Mouse (Mus musculus) limb, embryonic 15.5 days (tissue): ENCODE measurements around the gene Cmah. TPM values are rescaled to one million over a fixed set of nuclear protein-coding genes. Genes with fewer than 3 reads are reported as not detected.

Experiments used
- ATAC-seq: fragments of 200-750 bp; cut with Nextera tagmentation; 2 replicates; pipeline ENCODE4 v1.8.0; 2017; ENCODE audit warnings: low read depth, moderate TSS enrichment; ENCODE audit not compliant: insufficient number of reproducible peaks, low FRiP score, low TSS enrichment
- H3K27ac ChIP-seq: fragments of 300-500 bp; sonication (generic); 2 replicates; pipeline ENCODE4 v1.5.1; 2015; ENCODE audit warnings: moderate library complexity, mild to moderate bottlenecking, inconsistent platforms
- H3K27me3 ChIP-seq: fragments of 300-500 bp; sonication (generic); 2 replicates; pipeline ENCODE4 v1.6.1; 2015; ENCODE audit warnings: inconsistent platforms
- H3K36me3 ChIP-seq: fragments of 300-500 bp; sonication (generic); 2 replicates; pipeline ENCODE4 v1.6.1; 2015; ENCODE audit warnings: inconsistent platforms
- H3K4me1 ChIP-seq: fragments of 300-500 bp; sonication (generic); 2 replicates; pipeline ENCODE4 v1.6.1; 2015; ENCODE audit warnings: inconsistent platforms
- H3K4me2 ChIP-seq: fragments of 300-500 bp; sonication (generic); 2 replicates; pipeline ENCODE4 v1.6.1; 2015; ENCODE audit warnings: mild to moderate bottlenecking, inconsistent platforms
- H3K4me3 ChIP-seq: fragments of 300-500 bp; sonication (generic); 2 replicates; pipeline ENCODE4 v1.5.1; 2015; ENCODE audit warnings: mild to moderate bottlenecking, inconsistent platforms
- H3K9ac ChIP-seq: fragments of 300-500 bp; sonication (generic); 2 replicates; pipeline ENCODE4 v1.6.1; 2015; ENCODE audit warnings: inconsistent platforms
- H3K9me3 ChIP-seq: fragments of 300-500 bp; sonication (generic); 2 replicates; pipeline ENCODE4 v1.6.1; 2016; ENCODE audit warnings: inconsistent platforms
- WGBS: fragments of 180-500 bp; shearing (Covaris S2); methylation state at CpG from one replicate; pipeline ENCODE4 v1.1.7; 2015; 5-methylcytosine and 5-hydroxymethylcytosine counted together
- polyA plus RNA-seq: library from polyadenylated mRNA; unstranded; fragments of >200 nt; fragmentation: Nextera tagmentation; extraction: Ambion mirVana; gene quantifications from 2 replicates; pipeline ENCODE4 v1.2.1, GENCODE M21; 2015

Cmah gene
- polyA plus RNA-seq, 1 experiment from 2014 or later, result 0.63 TPM

DNA sequence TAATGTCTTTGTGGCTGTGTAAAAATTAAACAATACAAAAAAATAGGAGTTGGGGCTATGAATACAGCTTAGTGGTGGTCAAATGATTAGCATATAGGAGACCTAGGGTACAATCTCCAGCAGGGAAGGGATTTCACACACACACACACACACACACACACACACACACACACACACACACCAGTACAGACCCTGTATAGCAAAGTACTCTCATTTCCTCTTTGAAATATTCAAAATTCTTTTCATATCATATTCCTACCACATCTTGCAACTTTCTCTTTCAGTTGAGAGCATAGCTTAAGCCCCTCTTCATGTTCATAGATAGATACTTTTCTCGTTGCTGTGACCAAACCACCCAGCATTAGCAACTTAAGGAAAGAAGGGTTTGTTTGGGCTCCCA lies 181.7 kb downstream of the Cmah start:
- H3K36me3 ChIP-seq, result no peaks in the 10 kb centered on the region
- H3K27me3 ChIP-seq, result no peaks in the 10 kb centered on the region
- no peaks in the 10 kb centered on the region for H3K9me3 ChIP-seq
- no peak overlapping the region for H3K4me3 ChIP-seq
- H3K4me2 ChIP-seq, result no peak overlapping the region
- H3K4me1 ChIP-seq, result no peaks in the 10 kb centered on the region
- no peak overlapping the region for H3K27ac ChIP-seq
- no peak for ATAC-seq
- no peak overlapping the region for H3K9ac ChIP-seq
- WGBS, result 62% methylated on average over 1 of the region's 1 CpGs

GRCm38 (mm10) chr13:24511367-24511766 lies 184.2 kb downstream of the Cmah start:
- Histone ChIP-seq H3K4me3 (no peak overlapping the region), H3K27ac (no peak overlapping the region), H3K4me1 (no peaks in the 10 kb centered on the region), H3K36me3 (no peaks in the 10 kb centered on the region), H3K9me3 (no peaks in the 10 kb centered on the region), H3K4me2 (no peak overlapping the region), H3K9ac (no peak overlapping the region), H3K27me3 (no peaks in the 10 kb centered on the region)
- ATAC-seq, result no peak
- 76% methylated on average over 1 of the region's 1 CpGs for WGBS

DNA sequence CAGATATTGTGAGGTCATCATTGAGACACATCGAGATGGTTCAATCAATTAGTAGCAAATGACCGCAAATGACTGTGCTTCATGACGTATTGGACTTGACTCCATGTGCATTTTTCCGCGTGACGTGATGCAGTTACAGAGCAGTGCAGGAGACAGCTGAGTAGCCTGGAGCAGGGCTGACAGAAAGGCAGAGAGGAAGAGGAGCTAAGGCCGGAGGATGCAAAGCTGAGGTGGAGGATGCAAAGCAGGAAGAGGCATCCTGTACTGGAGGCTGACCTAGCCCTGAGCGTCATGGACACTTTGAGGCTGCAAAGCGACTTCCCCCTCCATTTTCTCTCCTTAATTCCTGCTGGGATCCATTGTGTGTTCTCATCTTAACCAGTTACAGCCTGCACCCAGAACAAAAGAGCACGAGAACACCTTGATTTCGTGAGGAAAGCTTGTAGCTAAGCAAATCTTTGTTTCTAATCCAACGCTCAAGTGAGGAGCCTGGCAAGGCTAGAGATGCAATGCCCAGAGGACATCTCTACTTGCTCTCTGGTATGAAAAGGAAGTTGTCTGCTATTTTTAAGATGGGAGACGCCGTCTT lies 184.8 kb downstream of the Cmah start:
- no peak overlapping the region for H3K4me3 ChIP-seq
- ATAC-seq, result no peak
- no peak overlapping the region for H3K4me2 ChIP-seq
- H3K4me1 ChIP-seq, result no peaks in the 10 kb centered on the region
- no peak overlapping the region for H3K9ac ChIP-seq
- WGBS, result 80% methylated on average over 14 of the region's 14 CpGs
- no peak overlapping the region for H3K27ac ChIP-seq
- no peaks in the 10 kb centered on the region for H3K36me3 ChIP-seq
- no peaks in the 10 kb centered on the region for H3K9me3 ChIP-seq
- H3K27me3 ChIP-seq, result no peaks in the 10 kb centered on the region

DNA sequence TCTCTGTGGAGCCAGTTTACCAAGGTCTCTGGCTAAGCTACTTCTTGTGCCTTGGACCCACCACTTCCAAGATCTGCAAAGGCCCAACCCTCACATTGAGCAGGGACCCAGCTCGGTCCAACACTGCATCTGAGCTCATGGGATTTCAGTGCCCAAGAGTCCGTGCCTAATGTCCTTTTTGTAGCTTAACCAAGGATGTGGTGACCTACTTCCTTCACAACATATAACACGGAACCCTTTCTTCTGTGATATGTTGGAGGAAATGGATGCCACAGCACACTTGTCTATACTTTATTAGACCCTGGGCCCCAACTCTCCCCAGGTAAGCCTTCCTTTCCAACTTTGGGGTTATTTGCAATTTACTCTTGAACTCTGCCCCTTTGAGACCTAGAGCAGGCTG lies 186.5 kb downstream of the Cmah start:
- Histone ChIP-seq H3K4me3 (no peak overlapping the region), H3K9ac (no peak overlapping the region), H3K36me3 (no peaks in the 10 kb centered on the region), H3K27ac (no peak overlapping the region), H3K4me2 (no peak overlapping the region), H3K27me3 (no peaks in the 10 kb centered on the region), H3K4me1 (no peaks in the 10 kb centered on the region), H3K9me3 (no peaks in the 10 kb centered on the region)
- ATAC-seq, result no peak
- 85% methylated on average over 3 of the region's 3 CpGs for WGBS

DNA sequence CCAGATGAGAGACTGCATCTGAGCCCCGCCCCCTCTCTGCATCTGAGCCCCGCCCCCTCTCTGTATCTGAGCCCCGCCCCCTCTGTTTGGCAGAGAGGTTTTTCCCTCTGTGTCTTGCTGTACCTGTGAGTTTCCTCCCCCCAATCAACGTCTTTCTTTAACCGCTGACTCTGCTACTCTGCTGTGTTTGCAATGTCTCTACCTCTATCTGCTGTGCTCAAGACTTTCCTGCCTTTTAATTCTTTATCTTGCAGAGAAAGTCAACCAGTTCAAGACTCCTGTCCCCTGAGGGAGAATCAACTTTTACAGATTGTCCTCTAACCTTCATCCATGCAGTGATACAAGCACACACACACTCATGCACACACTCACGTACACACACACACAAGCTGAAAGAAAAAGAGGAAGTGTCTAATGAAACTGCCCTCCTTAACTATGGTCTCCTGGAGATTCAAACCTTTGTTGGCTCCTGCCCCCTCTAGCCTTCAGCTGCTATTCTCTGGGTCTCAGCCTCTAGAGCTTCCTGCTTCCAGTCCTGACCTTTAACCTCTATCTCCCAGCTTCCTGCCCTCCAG lies 188.0 kb downstream of the Cmah start:
- no peak for ATAC-seq
- Histone ChIP-seq H3K27ac (no peak overlapping the region), H3K9me3 (no peaks in the 10 kb centered on the region), H3K27me3 (no peaks in the 10 kb centered on the region), H3K4me3 (no peak overlapping the region), H3K36me3 (no peaks in the 10 kb centered on the region), H3K9ac (no peak overlapping the region), H3K4me1 (no peaks in the 10 kb centered on the region), H3K4me2 (no peak overlapping the region)
- WGBS, result 38% methylated on average over 6 of the region's 6 CpGs

- H3K27me3 ChIP-seq, result no peaks in the 10 kb centered on the region
- H3K4me1 ChIP-seq, result peaks cover 10% of the 10 kb centered on the region
- H3K36me3 ChIP-seq, result no peaks in the 10 kb centered on the region
- no peak for ATAC-seq
- no peak overlapping the region for H3K4me2 ChIP-seq
- no peaks in the 10 kb centered on the region for H3K9me3 ChIP-seq
- WGBS, result 66% methylated on average over 2 of the region's 2 CpGs
- no peak overlapping the region for H3K4me3 ChIP-seq
- H3K27ac ChIP-seq, result no peak overlapping the region
- no peak overlapping the region for H3K9ac ChIP-seq
Observed at GRCm38 (mm10) chr13:24517757-24518156, 190.6 kb downstream of the Cmah start.

- Histone ChIP-seq H3K9ac (no peak overlapping the region), H3K4me1 (peaks cover 10% of the 10 kb centered on the region), H3K4me2 (no peak overlapping the region), H3K36me3 (no peaks in the 10 kb centered on the region), H3K4me3 (no peak overlapping the region), H3K9me3 (no peaks in the 10 kb centered on the region), H3K27ac (no peak overlapping the region), H3K27me3 (no peaks in the 10 kb centered on the region)
- WGBS, result 40% methylated on average over 6 of the region's 6 CpGs
- no peak for ATAC-seq
Observed at GRCm38 (mm10) chr13:24518887-24519286, 191.7 kb downstream of the Cmah start.

DNA sequence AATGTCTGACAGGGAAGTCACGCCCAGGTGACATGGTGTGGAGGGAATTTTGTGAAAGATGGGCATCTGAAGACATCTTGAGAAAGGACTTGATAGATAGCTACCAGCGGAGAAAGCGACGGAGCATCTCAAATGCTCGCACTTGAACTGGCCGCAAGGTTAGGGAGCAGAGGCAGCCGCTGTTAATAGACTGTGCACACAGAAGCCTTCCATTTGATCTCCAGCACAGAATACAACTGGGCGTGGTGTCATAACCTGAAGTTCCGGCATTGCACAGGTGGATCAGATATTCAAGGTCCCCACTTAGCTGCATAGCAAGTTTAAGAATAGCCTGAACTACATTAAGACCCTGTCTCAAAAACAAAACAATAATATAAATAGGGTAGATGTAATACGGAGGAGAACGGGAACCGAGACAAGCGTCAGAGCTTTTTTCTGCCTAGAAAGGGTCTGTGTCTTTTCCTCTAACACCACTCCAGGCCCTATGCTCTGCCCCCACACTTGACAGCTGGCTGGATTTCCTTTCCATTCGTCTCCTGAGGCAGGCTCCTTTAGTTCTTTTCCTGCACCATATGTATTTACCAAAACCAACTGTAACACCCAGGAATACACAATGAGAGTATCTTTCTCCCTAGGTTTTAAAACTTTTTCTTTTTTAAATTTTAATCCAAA lies 192.9 kb downstream of the Cmah start:
- WGBS, result 69% methylated on average over 14 of the region's 14 CpGs
- peaks cover 10% of the 10 kb centered on the region for H3K4me1 ChIP-seq
- H3K36me3 ChIP-seq, result no peaks in the 10 kb centered on the region
- H3K4me2 ChIP-seq, result no peak overlapping the region
- H3K27me3 ChIP-seq, result no peaks in the 10 kb centered on the region
- no peak overlapping the region for H3K27ac ChIP-seq
- no peak overlapping the region for H3K9ac ChIP-seq
- no peak for ATAC-seq
- no peak overlapping the region for H3K4me3 ChIP-seq
- no peaks in the 10 kb centered on the region for H3K9me3 ChIP-seq

GRCm38 (mm10) chr13:24520796-24521195 lies 193.6 kb downstream of the Cmah start:
- peaks cover 10% of the 10 kb centered on the region for H3K4me1 ChIP-seq
- no peak for ATAC-seq
- no peak overlapping the region for H3K27ac ChIP-seq
- H3K4me2 ChIP-seq, result no peak overlapping the region; the same call in 1 of the 2 replicates
- H3K36me3 ChIP-seq, result no peaks in the 10 kb centered on the region
- WGBS, result 65% methylated on average over 10 of the region's 10 CpGs
- no peaks in the 10 kb centered on the region for H3K27me3 ChIP-seq
- H3K9me3 ChIP-seq, result no peaks in the 10 kb centered on the region
- no peak overlapping the region for H3K4me3 ChIP-seq
- no peak overlapping the region for H3K9ac ChIP-seq

DNA sequence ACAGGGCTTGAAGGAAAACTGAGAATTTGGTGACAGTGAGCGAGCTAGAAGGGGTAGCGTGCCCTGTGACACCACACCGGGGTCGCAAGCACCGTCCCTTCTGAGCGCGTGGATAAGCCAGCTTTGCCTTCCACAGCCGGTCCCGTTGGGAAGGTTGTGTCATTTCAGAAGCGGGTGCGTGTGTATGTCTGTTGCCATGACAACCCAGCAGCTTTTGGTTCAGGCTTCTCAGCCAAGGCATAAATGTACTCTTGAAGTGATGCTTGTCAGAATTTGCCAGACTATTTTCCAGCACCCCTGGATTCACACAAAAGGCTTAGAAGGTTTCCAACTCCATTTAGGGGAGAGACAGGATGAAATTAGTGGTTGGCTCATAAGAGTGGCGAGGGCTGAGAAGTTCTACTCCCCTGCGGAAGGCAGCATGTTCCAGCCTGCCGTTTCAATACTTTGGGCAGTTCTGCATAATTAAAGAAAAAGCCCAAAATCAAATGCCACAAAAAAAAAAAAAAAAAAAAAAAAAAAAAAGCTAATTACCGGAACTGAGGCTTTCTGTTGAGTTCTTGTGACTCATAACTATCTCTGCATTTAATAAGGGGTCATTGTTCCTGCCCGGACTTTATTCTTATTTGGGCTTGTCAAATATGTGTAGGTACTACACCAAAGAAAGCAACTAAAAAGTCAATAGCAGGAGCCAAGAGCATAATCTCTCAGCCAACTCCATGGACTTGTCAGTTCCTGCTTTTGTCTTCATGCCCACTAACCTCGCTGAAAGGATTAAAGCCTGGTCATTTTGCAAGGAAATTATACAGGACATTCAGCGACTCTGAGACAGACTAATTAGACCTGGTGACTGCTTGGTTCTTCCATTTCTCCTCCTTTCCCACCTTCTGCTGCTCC lies 194.5 kb downstream of the Cmah start:
- peaks cover 10% of the 10 kb centered on the region for H3K4me1 ChIP-seq
- H3K36me3 ChIP-seq, result no peaks in the 10 kb centered on the region
- H3K4me3 ChIP-seq, result no peak overlapping the region
- 50% methylated on average over 18 of the region's 18 CpGs for WGBS
- peak; percentile 44; the same call in 1 of the 2 replicates for ATAC-seq
- no peak overlapping the region for H3K27ac ChIP-seq
- H3K27me3 ChIP-seq, result no peaks in the 10 kb centered on the region
- no peak overlapping the region for H3K9ac ChIP-seq
- no peaks in the 10 kb centered on the region for H3K9me3 ChIP-seq
- peak overlapping the region; percentile 20; the same call in 1 of the 2 replicates for H3K4me2 ChIP-seq

DNA sequence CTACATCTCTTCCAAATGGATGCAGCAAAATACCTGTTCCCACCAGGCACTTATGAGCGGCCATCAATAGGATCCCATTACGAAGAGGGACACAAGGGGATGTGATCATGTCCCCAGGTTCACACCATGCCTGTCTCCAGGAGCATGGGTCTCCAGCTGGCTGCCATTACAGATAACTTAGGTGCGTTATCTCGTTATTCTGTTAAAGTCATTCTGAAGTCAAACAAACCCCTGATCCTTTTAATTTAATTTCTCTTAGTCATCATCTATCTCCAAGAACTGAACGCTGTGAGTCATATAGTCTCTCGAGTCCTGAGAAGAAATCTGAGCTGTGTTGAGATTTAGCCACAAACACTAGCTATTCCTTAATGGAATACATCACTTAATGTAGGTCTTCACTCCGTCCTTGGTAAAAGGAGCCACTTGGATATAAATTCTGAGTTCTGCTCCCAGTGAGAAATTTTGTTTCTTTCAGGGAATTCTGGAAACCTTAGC lies 195.2 kb downstream of the Cmah start:
- 79% methylated on average over 7 of the region's 7 CpGs for WGBS
- H3K27ac ChIP-seq, result no peak overlapping the region
- H3K36me3 ChIP-seq, result no peaks in the 10 kb centered on the region
- H3K9ac ChIP-seq, result no peak overlapping the region
- no peak overlapping the region for H3K4me3 ChIP-seq
- peaks cover 10% of the 10 kb centered on the region for H3K4me1 ChIP-seq
- no peaks in the 10 kb centered on the region for H3K27me3 ChIP-seq
- no peak for ATAC-seq
- H3K9me3 ChIP-seq, result no peaks in the 10 kb centered on the region
- no peak overlapping the region for H3K4me2 ChIP-seq
